Mouse (Mus musculus) left cerebral cortex, adult 18-20 months (tissue): ENCODE results near the gene Tmx2. TPM values are rescaled to one million over a fixed set of nuclear protein-coding genes. Genes with fewer than 3 reads are reported as not detected.
"Not testable (repeated sequence)": the region's sequence is repeated elsewhere in the genome, so short reads cannot be mapped to it uniquely, and the experiment has no call there.

ENCODE experiments used
- DNase-seq, 2 experiments: peaks; one replicate each; pipeline ENCODE4 v3.0.0; 2021 to 2022; ENCODE audit warnings: low spot score in 2 of 2, mixed read lengths in 1 of 2
- long read RNA-seq, 2 experiments: library from polyadenylated mRNA; stranded (forward); transcript quantifications; one replicate each; pipeline ENCODE4 v2.0.0; 2021
- total RNA-seq, 2 experiments: library from RNA; stranded (reverse); gene quantifications; 2 replicates each; pipeline ENCODE4 v1.2.3; 2021

The Tmx2 gene
- total RNA-seq, result 100 to 1,000 TPM; 235 to 251 TPM
- long read RNA-seq, experiment 1, transcript Tmx2-201 (8 exons, 1,977 nt), result major isoform, 472 of 502 reads
- long read RNA-seq, experiment 1, partial matches to known transcripts, result 13 of 502 reads
- long read RNA-seq, experiment 1, other reads (novel, unspliced or antisense), result 14 of 502 reads
- long read RNA-seq, experiment 2, transcript Tmx2-201 (8 exons, 1,977 nt), result major isoform, 359 of 395 reads
- long read RNA-seq, experiment 2, transcript Tmx2-202 (7 exons, 1,926 nt), result minor isoform, 5 of 395 reads
- long read RNA-seq, experiment 2, partial matches to known transcripts, result 8 of 395 reads
- long read RNA-seq, experiment 2, other reads (novel, unspliced or antisense), result 23 of 395 reads

DNA sequence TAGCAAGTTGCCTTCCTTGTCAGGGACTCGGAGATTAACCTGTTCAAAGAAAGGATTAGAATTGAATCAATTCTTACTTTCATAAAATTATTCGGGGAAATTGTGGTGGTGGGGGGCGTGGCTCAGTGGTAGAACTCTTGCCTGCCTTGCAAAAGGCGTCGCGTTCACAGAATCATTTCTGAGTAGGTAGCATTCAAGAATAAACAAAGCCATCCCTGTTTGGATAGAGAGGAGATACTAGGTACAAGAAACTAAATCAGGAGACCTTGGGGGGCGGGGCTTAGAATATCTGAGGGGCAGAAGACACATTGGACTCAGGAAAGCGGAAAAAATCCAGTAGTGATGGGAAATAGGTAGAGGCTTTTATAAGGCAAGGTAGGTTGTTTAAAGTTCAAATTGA is at the start of gene Tmx2:
Tmx2 (minus strand) TSS at position 125 of the 400 bp plus-strand sequence.
- no peak for DNase-seq

DNA sequence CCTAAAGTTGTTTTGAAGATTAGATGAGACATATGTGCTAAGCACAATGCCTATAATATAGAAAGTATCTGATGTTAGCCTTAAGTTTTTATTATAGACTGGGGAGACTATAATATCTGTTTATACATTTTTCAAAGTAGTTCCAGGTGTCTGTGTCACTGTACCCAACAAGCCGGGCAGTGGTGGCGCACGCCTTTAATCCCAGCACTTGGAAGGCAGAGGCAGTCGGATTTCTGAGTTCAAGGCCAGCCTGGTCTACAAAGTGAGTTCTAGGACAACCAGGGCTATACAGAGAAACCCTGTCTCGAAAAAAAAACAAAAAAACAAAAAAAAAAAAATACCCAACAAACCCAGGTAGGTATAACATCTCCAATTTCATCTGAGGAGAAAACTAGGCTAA is 49.3 kb upstream of the Tmx2 start:
- DNase-seq, result not testable (repeated sequence)

DNA sequence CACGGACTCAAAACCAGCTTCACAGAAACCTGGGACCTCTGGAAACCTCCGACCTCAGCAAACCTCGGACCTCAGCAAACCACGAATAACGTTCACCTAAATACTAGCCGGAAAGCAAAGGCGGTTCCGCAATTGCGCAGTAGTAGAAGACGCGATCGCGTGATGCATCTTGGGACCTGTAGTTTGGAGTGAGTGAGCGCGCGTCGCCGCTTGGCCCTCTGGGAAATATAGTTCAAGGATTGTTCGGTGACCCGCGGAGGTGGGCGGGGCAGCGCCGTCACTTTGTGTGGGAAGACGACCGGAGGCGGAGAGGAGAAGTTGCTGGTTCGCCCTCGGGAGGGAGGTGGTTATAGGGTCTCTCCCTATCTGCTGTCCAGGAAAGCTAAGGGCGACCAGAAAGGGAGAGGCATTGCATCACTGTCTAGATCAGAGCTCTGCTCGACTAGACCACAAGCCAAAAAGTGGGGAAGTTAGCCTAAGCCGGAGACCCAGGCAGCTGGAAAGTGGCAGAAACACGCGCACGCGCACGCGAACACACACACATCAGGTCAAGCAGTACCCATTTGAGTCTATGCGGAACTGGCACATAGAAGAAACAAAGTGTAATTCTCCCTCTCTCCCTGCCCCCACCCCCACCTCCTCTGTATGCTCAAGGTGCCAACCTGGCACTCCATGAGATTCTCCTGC is 48.4 kb upstream of the Tmx2 start, which contains the start of gene Clp1:
Clp1 (minus strand) TSS at position 179 of the 687 bp plus-strand sequence.
- peak; percentile 97 to 98 for DNase-seq

DNA sequence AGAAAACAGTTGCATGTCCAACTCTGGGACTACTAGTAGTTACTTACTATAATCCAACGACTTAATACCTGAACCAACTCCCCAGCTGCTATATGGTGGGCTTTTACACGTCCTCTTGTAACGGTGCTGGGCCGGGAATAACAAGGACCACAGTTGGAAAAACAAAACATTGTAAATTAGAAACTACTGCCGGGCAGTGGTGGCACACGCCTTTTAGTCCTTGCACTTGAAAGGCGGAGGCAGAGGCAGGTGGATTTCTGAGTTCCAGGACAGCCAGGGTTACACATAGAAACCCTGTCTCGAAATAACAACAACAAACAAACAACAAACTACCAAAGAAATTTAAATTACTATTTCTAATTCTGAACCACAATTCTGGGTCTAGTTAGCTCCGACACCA is 47.8 kb upstream of the Tmx2 start:
- no peak for DNase-seq

DNA sequence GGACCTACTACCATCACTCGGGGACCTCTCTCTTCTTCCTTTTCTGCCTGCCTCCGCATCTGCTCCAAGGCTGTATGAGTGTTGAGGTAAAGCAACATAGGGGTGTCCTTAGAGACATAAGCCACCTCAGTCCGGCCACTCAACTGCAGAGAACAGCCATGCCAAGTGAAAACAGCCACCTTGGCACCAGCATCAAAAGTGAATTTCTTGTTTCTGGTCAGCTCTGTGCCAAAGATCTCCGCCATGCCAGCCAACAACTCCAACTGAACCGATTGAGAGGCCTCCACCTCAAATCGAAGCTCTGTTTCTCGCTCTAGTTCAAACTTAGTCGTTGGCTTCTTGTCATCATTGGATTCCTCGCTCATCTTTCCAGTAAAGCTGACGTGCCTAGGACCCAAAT is 46.8 kb upstream of the Tmx2 start:
- no peak for DNase-seq

DNA sequence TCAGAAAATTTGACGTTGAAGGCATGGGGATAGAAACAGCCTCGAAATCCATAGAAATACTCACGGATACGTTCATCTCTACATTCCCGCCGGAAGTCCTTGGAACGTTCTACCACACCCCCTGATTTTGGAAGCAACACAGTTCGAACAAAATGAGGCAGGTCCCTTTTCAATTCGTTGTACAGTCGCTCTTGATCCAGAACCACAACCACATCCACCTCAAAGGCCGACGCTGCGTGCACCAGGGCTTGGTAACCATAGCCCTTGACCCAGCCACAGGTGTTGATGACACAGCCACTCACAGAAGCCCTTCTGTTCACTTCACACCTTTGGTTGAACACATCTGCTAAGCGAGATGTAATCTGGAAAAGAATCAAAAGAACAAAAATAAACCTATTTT is 44.9 kb upstream of the Tmx2 start:
- no peak for DNase-seq

DNA sequence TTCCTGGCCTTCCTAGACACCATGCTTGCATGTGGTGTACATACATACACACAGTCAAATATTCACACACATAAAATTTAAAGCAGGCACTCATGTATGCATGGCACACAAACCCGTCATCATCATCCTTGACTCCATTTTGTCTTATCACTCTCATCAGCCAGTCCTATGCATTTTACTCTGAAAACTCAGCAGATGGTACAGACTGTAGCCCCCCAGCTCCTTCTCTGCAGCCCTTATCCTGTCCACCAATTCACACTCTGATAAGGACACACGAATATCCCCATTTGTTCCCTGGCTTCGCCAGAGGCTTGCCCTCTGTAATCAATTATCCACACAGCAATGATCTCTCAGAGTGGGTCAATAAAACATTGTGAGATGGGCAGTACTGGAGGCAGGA is 42.2 kb upstream of the Tmx2 start:
- no peak for DNase-seq

DNA sequence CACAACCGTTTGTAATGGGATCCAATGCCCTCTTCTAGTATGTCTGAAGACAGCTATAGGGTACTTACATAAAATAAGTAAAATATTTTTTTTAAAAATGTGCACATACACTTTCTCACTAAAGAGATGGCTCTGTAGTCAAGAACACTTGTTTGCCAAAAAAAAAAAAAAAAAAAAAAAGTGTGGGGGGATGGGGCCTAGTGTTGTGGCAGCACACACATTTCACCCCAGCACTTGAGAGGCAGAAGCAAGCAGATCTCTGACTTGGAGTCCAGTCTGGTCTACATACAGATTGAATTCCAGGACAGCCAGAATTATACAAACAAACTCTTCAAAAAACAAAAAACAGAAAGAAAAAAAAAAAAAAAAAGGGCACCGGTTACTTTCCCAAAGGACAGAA is 41.8 kb upstream of the Tmx2 start:
- DNase-seq, result no peak

DNA sequence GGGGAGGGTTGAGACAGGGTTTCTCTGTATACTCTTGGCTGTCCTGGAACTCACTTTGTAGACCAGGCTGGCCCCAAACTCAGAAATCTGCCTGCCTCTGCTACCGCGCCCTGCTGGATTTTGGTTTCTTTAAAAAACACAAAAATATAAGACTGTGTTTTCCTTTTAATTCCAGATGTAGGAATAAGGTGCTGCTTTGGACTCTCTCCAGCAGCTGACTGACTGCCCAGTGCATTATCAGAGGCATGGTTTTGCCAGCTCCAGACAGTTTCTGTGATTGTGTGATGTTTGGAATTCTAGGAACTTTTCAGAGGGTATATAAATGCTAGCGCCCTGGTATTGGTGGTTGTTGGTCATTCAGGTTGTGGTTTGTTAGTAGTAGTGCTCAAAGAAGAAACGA is 38.4 kb upstream of the Tmx2 start:
- no peak for DNase-seq

DNA sequence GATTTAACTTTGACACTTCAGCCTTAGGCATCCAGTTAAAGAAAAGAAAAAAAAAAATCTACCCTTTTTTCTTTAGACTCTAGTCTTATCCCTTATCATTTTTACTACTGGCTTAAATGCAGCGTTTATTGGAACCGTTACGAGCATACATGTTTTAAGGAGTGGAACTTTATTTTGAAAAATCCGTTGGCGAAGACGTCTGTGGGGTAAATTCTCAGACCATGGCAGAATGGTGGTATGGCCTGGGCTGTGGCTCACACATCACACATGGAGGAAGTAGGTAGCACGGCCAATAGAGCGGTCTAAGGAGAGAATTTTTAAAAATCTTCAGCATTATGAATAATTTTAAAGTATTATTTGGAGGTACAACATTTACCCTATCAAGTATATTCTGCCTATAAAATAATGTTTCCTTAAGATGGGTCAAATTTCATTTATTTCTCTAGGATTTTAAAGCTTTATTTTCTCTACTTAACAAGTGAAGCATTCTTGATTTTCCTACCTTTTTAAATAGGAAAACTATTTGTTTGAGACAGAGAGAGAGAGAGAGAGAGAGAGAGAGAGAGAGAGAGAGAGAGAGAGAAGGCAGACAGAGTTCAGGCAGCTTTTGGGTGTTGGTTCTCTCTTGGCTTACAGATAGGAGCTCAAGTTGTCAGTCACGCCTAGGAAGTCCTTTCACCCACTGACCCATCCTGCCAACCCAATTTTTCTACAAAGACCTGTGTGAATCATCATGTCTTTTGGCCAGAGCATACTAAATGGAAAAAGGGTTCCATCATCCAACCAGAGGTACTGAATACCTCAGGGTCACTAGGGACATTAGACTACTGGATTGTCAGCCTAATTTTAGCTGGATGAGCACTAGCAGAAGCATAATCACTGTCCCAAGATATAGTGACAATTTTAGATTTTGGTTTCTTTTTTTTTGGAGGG is 37.7 kb upstream of the Tmx2 start:
- no peak for DNase-seq

DNA sequence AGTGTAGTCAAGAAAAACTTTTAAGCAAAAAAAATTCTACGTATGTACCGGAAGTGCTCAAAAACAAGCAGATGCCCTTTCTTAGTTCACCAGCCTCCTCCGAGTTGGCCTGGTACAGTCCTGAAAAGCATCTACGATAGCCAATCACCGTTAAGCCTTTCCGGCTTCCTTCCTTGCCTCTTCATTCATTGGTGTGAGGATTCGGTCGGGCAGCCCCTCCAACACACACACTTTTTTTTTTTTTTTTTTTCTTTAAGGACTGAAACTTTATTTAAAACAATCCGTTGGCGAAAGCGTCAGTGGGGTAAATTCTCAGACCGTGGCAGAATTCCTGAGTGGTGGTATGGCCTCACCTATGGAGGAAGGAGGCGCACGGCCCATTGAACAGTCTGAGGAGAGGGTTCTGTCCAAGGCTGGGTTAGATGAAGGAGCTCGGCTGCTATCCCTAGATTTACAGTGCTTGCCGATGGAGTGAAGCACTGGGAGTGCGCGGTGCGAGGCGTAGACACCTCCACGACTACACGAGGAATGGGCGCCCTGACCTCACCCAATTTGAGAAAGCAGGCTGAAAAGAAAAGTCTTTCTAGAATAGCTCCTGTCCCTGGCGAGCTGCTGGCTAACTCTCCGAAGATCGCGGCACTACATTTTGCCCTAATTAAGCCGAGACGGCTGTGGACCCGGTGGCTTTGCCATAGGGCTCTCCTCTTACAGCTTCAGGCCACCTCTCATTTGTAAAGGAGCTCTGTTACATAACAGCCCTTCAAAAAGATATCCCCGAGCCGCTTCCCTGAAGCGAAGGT is 36.8 kb upstream of the Tmx2 start:
- DNase-seq, result peak; percentile 51 to 63

DNA sequence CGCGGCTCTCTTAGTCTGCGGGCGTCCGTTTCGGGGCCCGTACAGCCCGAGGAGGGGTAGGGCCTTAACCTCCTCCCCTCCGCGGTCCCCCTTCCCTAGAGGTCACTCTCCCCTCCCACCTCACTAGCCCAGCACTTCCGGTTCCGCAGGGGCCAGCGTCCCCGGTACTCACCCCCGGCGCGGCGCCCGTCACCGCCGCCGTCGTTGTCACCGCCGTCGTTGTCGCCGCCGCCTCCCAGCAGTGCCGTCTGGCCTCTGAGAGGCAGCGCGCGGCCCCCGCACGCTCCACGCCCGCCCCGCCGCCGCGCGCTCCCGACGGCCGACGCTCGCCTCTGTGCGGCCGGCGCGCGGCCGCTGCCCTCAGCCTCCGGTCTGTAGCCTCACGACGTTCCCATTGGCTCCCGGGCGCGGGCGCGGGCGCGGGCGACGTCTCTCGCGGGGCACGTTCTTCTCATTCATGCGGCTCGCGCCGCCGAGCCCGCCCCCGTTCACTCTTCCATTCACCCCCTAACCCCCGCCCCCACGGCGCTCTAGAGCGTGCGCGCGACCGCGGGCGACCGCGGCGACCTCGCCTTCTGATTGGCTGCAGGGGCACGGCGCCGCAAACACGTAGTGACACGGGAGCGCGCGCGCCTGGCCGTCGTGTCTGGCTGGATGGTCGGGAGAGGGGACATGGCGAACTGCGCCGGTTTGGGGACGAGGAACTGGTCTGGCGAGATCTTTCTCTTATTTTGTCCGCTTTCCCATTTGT is 36.0 kb upstream of the Tmx2 start, which contains the start of gene Zdhhc5:
Zdhhc5 (minus strand) TSS at position 370 of the 751 bp plus-strand sequence.
- peak; percentile 95 to 98 for DNase-seq

DNA sequence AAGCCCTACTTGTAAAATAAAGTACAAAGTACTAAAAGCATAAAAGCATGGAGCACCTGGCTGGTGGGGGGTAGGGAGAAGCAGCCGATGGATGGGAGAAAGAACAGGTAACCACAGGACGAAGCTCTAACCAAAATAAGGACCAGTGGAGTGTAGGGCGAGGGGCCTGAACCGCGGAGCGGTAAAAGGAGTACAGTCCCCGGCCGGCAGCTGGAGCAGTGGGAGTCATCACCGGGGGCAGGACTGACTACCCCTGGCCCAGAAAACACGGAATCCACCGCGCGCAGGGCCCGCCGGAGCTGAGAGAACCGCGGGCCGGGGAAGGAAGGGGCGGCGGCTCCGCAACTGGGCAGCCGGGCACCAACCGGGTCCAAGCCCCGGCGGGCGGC is 35.5 kb upstream of the Tmx2 start:
- DNase-seq, result no peak

DNA sequence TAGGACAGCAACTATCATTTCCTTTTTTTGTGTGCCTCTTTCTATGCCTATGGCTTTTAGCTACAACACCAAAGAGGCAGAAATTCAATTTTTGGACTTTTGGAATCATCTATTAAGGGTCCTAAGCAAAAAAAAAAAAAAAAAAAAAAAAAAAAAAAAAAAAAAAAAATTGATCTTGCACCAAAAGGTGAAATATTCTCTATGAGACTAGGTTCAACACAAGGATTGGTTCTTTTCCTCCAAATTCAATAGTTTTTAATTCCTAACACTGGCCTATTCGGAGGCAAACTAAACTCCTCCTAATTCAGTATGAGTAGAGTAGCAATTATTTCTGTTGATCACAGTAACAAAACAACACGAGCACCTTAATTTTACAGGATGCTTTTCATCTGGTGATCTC is 33.0 kb upstream of the Tmx2 start:
- DNase-seq, result no peak

DNA sequence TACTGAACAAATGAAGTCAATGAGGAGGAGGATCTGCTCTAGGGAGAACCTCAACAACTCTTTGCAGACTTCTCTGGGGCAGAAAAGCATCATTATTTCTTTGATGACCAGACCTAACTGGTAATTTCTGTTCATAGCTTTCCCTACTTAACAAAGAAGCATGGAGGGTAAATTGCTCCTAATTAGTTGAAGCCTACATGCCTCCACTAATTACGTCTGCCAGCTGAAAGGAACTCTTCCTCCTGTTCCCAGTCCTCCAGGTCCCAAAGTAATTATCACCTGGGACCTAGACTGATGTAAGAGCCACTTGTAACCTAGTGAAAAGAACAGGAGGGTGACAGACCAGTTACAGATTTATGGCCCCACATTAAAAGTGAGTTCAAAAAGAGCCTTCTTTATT is 28.6 kb upstream of the Tmx2 start:
- DNase-seq, result no peak

DNA sequence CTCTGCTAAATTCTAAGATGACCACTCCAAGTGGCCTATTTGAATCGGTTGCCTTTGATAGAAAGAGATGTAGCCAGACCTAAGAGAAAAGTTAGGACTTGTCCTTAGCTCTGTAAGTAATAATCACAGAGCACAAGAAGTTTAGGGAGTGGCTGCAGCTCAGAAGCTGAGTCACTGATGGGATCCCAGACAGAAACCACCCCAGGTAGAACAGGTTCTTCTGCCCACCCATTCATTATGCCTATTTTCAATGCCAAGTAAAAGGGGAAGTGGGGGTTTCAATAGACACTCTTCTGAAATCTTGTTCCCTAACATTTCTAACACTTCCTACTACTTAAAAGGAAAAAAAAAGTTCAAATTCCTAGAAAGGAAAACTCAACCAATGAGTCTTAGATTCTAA is 26.4 kb upstream of the Tmx2 start:
- DNase-seq, result no peak

DNA sequence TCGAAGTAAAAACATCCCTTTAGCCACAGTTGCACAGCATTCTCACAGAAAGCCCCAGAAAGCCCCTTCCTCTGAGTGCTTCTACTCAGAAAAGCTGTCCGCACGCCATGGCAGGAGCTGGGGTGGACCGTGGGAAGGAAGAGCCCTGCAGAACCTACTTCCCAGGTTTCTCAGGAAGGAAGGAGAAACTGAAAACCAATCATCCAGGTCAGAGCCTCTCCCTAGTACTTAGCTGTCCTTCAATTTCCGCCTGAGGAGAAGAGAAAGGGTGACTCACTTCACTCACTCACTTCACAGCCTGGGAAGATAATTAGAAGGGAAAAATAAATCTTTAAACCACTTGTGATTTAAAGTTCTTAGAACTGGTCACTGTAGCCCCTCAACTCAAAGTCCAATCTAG is 25.4 kb upstream of the Tmx2 start:
- no peak for DNase-seq

DNA sequence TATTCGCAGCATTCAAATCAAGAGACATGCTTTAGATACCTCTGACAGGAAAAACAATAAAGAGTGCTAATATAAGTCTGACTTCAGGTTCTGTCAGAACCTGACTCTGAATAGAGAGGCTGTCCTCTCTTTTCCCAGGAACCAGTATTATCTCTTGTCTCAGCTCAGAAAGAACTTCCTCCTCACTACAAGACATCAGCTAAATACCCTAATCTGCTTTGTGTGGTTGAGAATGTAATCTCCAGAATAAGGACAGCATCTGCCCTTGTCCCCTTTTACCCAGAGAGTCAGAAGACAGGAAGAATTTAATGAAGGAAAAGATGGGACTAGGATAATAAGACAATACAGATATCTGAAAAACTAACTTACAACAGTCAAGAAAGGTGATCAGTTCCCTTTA is 24.6 kb upstream of the Tmx2 start:
- no peak for DNase-seq

DNA sequence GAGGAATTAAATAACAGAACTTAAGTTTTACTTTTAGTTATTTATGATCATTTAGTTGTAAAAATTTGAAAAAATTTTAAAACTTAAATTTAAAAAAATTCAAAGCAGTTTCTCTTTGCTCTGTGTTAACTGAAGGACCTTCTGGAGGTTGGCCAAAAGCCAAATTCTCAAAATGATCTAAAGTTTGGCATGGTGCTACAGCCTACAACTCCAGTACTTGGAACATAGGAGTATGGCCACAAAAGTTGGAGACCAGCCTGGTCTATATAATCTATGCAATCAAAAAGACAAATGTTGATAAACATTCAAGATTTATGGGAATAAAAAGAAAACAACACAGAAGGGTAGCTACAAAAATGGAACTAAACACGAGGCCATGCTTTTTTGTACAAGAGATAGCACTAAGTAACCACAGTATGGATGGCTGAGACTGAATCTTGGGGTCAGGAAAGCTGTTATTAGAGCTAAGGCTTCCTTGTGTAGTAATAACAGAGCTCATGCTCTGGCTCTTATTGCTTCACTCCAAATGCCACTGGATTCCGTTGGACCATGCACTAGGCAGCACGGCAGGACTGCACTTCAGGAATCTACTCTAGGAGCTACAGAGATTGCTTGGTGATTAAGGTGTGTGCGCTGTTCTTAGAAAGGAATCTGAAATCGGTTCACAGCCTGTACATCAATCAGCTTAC is 16.2 kb upstream of the Tmx2 start:
- DNase-seq, result no peak
